Mouse (Mus musculus) hindbrain, embryonic 12.5 days (tissue): ENCODE data around the gene Nfyb. TPM values are rescaled to one million over a fixed set of nuclear protein-coding genes. Genes with fewer than 3 reads are reported as not detected.

ENCODE experiments used
- ATAC-seq: fragments of 200-750 bp; cut with Nextera tagmentation; 2 replicates; pipeline ENCODE4 v1.8.0; 2017; ENCODE audit warnings: moderate TSS enrichment; ENCODE audit not compliant: low FRiP score
- H3K27ac ChIP-seq: fragments of 300-500 bp; sonication (generic); 2 replicates; pipeline ENCODE4 v1.5.1; 2016; ENCODE audit warnings: mild to moderate bottlenecking
- H3K27me3 ChIP-seq: fragments of 300-500 bp; sonication (generic); 2 replicates; pipeline ENCODE4 v1.6.1; 2016; ENCODE audit warnings: mild to moderate bottlenecking
- H3K36me3 ChIP-seq: fragments of 300-500 bp; sonication (generic); 2 replicates; pipeline ENCODE4 v1.6.1; 2016; ENCODE audit warnings: mild to moderate bottlenecking
- H3K4me1 ChIP-seq: fragments of 300-500 bp; sonication (generic); 2 replicates; pipeline ENCODE4 v1.6.1; 2016
- H3K4me2 ChIP-seq: fragments of 300-500 bp; sonication (generic); replicated peaks from 2 replicates; pipeline ENCODE4 v1.6.1; 2016; ENCODE audit warnings: mild to moderate bottlenecking
- H3K4me3 ChIP-seq: fragments of 300-500 bp; sonication (generic); 2 replicates; pipeline ENCODE4 v1.5.1; 2016; ENCODE audit warnings: mild to moderate bottlenecking
- H3K9ac ChIP-seq: fragments of 300-500 bp; sonication (generic); 2 replicates; pipeline ENCODE4 v1.6.1; 2016; ENCODE audit warnings: mild to moderate bottlenecking, moderate library complexity
- H3K9me3 ChIP-seq: fragments of 300-500 bp; sonication (generic); replicated peaks from 2 replicates; pipeline ENCODE4 v1.6.1; 2016; ENCODE audit warnings: mild to moderate bottlenecking
- WGBS: fragments of 180-500 bp; shearing (Covaris S2); methylation state at CpG from one replicate; pipeline ENCODE4 v1.1.7; 2016; 5-methylcytosine and 5-hydroxymethylcytosine counted together
- polyA plus RNA-seq: library from polyadenylated mRNA; unstranded; fragments of >200 nt; fragmentation: Nextera tagmentation; extraction: Ambion mirVana; gene quantifications from 2 replicates; pipeline ENCODE4 v1.2.1, GENCODE M21; 2016

Gene Nfyb
- polyA plus RNA-seq, 1 experiment from 2014 or later, result 54.9 TPM

DNA sequence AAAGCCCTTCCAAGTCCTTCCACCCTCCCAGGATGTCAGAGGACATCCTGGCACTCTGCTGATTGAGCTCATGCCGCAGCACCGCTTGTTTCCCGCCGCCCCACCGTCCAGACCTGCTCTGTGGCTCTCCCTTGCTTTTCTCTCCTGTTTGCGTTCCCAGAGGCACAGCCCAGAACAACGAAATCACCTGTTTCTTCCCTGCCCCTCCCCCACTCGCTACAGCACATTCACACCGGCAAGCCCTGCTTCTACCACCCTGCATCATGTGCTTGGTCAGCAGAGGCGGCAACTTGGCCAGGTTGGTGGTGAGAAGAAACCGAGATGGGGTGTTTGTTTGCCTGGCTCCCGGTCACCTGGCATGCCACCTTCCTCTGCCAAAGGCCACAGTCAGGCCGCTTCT, 13.9 kb upstream of the Nfyb start:
- no peak overlapping the region for H3K27ac ChIP-seq
- 36% methylated on average over 13 of the region's 13 CpGs for WGBS
- H3K4me2 ChIP-seq, result no peak overlapping the region

DNA sequence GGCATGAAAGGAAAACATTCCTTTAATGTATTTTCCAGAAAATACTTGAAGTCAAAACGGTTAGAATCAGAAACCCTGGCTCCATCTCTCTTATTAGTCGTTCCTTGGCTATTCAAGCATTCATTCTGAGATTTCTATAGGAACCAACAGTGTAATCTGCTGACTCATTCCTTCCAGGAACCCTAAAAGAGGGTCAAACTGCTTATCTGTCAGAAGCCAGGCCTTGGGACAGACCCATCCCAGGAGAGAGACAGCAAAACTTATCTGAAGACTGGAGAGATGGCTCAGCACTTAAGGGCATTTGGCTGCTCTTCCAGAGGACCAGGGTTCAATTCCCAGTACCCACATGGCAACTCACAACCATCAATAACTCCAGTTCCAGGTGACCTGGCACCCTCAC, 13.1 kb upstream of the Nfyb start:
- Histone ChIP-seq H3K9ac (no peak overlapping the region), H3K4me1 (no peaks in the 10 kb centered on the region), H3K4me2 (no peak overlapping the region), H3K27ac (no peak overlapping the region), H3K36me3 (no peaks in the 10 kb centered on the region), H3K4me3 (no peak overlapping the region), H3K9me3 (no peaks in the 10 kb centered on the region), H3K27me3 (no peaks in the 10 kb centered on the region)
- no peak for ATAC-seq
- 65% methylated on average over 2 of the region's 2 CpGs for WGBS

More for the DNA sequence above, 13.9 kb upstream of the Nfyb start:
- Histone ChIP-seq H3K27me3 (no peaks in the 10 kb centered on the region), H3K4me1 (no peaks in the 10 kb centered on the region), H3K4me3 (no peak overlapping the region), H3K9ac (no peak overlapping the region), H3K36me3 (no peaks in the 10 kb centered on the region), H3K9me3 (no peaks in the 10 kb centered on the region)
- ATAC-seq, result no peak

DNA sequence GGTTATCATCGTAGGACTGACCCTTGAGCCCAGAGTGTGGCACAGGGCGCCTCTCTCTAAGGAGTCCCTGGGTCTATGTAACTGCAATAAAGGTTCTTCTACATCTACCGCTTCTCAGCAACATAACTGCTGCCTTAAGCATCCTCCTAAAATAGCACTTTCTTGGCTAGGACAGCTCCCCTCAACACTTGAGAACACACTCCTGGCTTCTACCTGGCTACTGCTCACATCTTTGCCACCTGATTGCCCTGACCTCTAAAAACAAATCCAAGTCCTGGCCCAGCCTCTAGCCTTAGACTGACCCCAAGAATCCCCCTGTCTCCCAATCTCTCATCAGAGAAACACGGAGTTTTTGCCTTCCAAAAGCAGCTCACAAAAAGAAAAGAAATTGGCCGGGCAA, 10.9 kb upstream of the Nfyb start:
- Histone ChIP-seq H3K4me2 (no peak overlapping the region), H3K9ac (no peak overlapping the region), H3K27ac (no peak overlapping the region), H3K36me3 (no peaks in the 10 kb centered on the region), H3K9me3 (no peaks in the 10 kb centered on the region), H3K4me3 (no peak overlapping the region), H3K4me1 (no peaks in the 10 kb centered on the region), H3K27me3 (no peaks in the 10 kb centered on the region)
- 86% methylated on average over 5 of the region's 5 CpGs for WGBS
- no peak for ATAC-seq

DNA sequence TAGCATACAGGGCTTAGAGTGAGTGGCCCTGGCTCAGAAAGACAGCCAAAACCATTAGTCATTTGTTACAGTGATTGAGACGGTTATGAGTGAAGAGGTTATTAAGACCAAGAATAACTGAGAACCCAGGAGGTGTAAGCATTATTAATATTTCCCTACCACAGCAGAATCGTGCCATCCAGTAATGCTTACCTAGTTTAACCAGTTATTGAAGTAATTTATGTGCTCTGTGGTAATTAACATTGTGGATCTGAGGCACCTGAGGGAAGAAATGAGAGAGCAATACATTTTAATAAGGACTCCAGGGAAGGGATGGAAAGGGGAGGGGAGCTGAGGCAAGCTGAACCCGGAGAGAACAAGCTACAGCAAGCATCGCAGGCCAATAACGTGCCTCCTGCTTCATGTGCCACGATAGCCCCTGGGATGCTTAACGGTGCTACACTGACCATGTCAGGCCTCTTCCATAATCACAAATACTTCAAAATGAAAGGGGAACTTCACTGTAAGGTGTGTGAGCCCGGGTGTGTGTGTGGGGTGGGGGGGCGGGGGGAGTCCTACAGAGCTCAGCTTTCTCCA, 7.7 kb upstream of the Nfyb start:
- Histone ChIP-seq H3K9ac (no peak overlapping the region), H3K36me3 (no peaks in the 10 kb centered on the region), H3K9me3 (no peaks in the 10 kb centered on the region), H3K4me3 (no peak overlapping the region), H3K27ac (no peak overlapping the region), H3K27me3 (no peaks in the 10 kb centered on the region), H3K4me1 (no peaks in the 10 kb centered on the region; the same call in 1 of the 2 replicates), H3K4me2 (no peak overlapping the region)
- 72% methylated on average over 9 of the region's 9 CpGs for WGBS
- ATAC-seq, result no peak

DNA sequence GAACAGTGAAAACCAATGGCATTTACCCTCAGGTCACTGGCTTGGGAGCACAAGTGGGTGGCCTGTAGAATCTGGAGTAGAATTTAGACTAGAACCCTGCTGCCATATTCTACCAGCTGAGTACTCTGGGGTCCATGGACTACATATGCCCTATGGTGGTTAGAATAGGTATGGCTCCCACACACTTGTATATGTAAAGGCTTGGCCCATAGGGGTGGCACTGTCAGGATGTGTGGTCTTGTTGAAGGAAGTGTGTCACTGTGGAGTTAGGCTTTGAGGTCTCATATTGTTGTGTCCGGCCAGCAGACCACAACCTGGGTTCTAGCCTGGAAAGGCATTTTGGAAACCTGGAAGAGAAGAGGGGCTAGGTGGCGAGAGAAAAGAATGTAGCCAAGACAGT, 6.8 kb upstream of the Nfyb start:
- Histone ChIP-seq H3K27me3 (no peaks in the 10 kb centered on the region), H3K4me1 (no peaks in the 10 kb centered on the region; the same call in 1 of the 2 replicates), H3K27ac (no peak overlapping the region), H3K9me3 (no peaks in the 10 kb centered on the region), H3K4me2 (no peak overlapping the region), H3K9ac (no peak overlapping the region), H3K36me3 (no peaks in the 10 kb centered on the region), H3K4me3 (no peak overlapping the region)
- no peak for ATAC-seq
- 90% methylated on average over 2 of the region's 2 CpGs for WGBS

DNA sequence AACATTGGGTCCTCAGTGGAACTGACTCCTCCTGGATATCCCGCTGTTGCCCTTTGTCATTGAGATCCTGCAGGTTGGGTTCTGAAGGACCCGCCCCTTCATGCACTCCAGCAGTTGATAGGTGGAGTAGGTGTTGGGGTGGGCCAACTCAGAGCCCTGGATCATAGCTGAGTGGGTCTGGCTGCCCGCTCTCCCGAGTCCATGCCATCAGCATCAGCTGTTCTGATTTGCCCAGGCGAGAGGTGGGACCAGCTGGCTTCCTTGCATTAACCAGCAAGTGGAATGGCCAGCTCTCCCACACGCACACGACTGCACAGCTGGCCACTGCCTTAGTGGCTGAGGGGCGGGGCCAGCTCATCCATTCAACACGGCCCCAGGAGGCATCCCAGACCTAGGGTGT, 5.0 kb upstream of the Nfyb start:
- WGBS, result 21% methylated on average over 9 of the region's 9 CpGs
- H3K4me2 ChIP-seq, result no peak overlapping the region
- H3K4me3 ChIP-seq, result no peak overlapping the region
- H3K27ac ChIP-seq, result no peak overlapping the region
- H3K36me3 ChIP-seq, result no peaks in the 10 kb centered on the region
- no peak overlapping the region for H3K9ac ChIP-seq
- H3K4me1 ChIP-seq, result peaks cover 5% of the 10 kb centered on the region
- no peaks in the 10 kb centered on the region for H3K27me3 ChIP-seq
- peak; percentile 14 for ATAC-seq
- no peaks in the 10 kb centered on the region for H3K9me3 ChIP-seq

DNA sequence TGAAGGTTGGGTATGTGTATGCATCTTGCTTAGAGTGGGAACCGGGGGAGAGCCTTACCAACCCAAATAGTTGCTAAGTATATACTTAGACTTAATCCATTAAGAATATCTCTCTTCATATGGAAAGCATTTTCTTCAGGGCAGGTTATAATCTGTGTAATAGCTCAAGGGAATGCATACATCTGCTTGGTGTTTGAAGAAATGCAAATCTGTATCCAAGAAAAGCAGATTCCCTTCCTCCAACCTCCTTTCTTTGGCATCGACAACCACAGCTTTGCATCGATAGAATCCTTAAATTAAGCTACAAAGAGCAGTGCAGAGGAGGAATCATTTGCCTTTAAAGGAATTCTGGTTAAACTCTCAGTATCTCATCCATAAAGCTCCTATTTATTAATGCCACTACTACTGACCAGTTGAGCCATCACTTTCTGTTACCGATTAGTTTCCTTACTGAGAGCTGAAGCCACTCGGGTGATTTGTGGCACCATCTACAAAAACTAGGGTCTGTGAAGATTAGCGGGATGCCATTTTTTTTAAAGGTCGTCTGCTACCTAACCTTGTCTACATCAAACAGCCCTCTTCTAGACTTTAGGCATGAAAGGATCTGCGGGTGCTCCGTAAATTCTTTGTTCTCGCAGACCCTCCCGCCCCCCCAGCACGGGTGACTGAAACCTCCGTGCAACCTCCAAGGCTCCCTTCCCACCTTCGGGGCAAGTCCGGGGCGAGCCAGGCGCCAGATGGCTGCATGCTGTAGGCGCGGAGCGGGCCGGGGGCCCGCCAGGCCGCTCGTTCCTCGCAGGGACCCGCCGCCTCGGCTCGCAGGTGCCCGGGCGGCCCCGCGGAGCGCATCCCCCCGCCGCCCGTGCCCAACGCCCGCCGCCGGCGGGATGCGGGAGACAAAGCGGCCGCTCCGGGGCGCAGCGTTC, 925 bp downstream of the Nfyb start:
- peak overlapping the region; percentile 76 for H3K4me2 ChIP-seq
- peak overlapping the region; percentile 100 for H3K9ac ChIP-seq
- under 1% methylated on average over 47 of the region's 48 CpGs for WGBS
- H3K27ac ChIP-seq, result peak overlapping the region; percentile 100
- peaks cover 32% of the 10 kb centered on the region for H3K4me1 ChIP-seq
- no peaks in the 10 kb centered on the region for H3K9me3 ChIP-seq
- H3K36me3 ChIP-seq, result peaks cover 31% of the 10 kb centered on the region
- ATAC-seq, result peak; percentile 54
- H3K27me3 ChIP-seq, result no peaks in the 10 kb centered on the region
- peak overlapping the region; percentile 98 for H3K4me3 ChIP-seq

DNA sequence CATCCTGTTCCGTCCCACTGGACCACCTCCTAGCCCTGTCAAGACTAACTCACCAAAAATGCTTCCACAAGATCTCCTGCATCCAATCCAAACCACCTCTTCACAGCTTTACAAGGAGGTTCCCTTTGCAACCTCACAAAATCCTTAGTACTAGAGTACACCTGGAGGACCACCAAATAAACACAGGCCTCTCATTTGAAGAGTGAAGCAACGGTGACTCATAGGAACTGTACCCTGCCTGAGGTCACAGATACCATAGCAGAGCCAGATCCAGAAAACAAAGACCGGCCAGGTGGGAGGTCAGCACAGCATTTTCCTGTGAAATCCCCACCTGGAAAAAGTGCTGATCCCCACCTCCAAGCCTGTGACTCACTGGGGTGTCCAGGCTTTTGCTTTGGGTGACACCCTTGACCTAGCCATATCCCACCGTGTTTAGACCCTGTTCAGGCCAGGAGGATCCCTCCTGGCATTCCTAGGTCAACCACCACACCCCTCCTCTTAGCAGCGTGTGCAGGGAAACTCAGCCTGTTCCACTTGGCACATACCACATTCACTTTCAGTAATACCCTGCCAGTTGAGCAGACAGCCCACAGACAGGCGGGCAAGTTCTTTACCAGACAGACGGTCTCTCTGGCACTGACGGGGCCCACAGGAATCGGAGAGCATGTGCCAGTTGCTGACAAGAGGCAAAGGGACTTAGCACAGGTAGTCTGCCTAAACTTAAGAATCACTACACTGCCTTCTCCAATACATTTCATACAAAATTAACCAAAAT, 2.7 kb downstream of the Nfyb start:
- Histone ChIP-seq H3K4me3 (no peak overlapping the region), H3K4me2 (peak overlapping the region; percentile 29), H3K9ac (0 out of 2 replicates have a peak overlapping the region, but pooled peaks have one; percentile 38), H3K9me3 (no peaks in the 10 kb centered on the region), H3K4me1 (peaks cover 37% of the 10 kb centered on the region), H3K27me3 (no peaks in the 10 kb centered on the region), H3K27ac (0 out of 2 replicates have a peak overlapping the region, but pooled peaks have one; percentile 25), H3K36me3 (peaks cover 49% of the 10 kb centered on the region)
- ATAC-seq, result no peak
- 88% methylated on average over 9 of the region's 9 CpGs for WGBS

DNA sequence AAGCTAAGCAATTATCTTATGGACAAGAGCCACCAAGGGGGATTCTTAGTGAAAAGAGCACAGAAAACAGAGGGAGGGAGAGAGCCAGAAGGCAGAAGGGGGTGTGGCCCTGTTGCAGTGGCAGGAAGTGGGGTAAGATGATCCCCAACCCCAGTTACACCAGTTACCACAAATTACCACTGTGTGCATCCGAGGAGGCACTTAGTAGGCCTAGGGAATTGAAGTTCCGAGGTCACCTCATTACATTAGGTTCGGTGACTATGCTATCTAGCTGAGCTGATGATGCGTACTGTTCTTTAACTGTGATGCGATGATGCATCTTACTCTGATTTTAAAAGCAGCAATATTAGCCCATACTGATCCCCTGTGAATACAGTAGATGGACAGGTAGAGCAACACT, 4.2 kb downstream of the Nfyb start:
- H3K4me3 ChIP-seq, result no peak overlapping the region
- H3K27me3 ChIP-seq, result no peaks in the 10 kb centered on the region
- H3K36me3 ChIP-seq, result peaks cover 62% of the 10 kb centered on the region
- H3K9me3 ChIP-seq, result no peaks in the 10 kb centered on the region
- ATAC-seq, result no peak
- H3K9ac ChIP-seq, result no peak overlapping the region
- H3K4me1 ChIP-seq, result peaks cover 37% of the 10 kb centered on the region
- 93% methylated on average over 5 of the region's 5 CpGs for WGBS
- peak overlapping the region; percentile 29; the same call in 1 of the 2 replicates for H3K4me2 ChIP-seq
- no peak overlapping the region for H3K27ac ChIP-seq

DNA sequence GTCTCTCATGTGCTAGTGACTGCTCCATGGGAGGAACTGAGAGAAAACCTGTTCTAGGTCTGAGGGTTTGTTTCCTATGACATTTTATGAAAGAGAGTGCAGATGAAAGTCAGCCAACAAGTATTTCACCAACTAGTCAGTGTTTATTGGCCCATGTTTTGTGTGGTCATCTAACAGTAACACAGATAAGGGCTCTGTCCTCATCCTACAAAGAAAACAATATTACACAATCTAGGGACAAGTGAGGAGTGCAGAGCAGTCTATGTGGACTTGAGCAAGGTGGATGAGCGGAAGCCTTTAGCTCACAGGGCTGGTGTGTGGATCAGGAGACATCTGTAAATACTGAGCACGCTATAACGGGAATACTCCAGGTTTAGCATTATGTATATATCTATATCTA, 5.1 kb downstream of the Nfyb start:
- H3K9me3 ChIP-seq, result no peaks in the 10 kb centered on the region
- peaks cover 32% of the 10 kb centered on the region for H3K4me1 ChIP-seq
- H3K4me2 ChIP-seq, result no peak overlapping the region
- 97% methylated on average over 3 of the region's 3 CpGs for WGBS
- ATAC-seq, result no peak
- no peak overlapping the region for H3K4me3 ChIP-seq
- H3K27me3 ChIP-seq, result no peaks in the 10 kb centered on the region
- no peak overlapping the region for H3K9ac ChIP-seq
- no peak overlapping the region for H3K27ac ChIP-seq
- H3K36me3 ChIP-seq, result peaks cover 70% of the 10 kb centered on the region

DNA sequence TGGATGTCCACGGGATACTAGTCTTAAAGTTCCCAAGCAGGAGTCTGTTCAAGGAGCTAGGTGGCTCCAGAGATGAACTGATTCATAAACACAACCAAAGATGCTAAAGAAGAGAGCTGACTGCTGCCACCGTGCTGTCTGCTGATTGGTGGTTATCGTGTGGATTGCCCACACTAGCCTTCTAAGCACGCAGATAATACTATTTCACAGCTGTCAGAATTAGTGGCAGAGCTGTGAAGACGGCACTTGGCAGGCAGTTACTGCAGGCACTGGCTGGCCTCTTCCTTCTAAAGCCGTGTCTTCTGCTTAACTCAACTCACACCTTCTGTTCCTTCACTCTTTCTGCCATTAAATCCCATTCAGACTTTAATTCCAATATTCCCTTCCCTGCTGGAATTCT, 5.6 kb downstream of the Nfyb start:
- Histone ChIP-seq H3K27me3 (no peaks in the 10 kb centered on the region), H3K9me3 (no peaks in the 10 kb centered on the region), H3K4me2 (no peak overlapping the region), H3K4me1 (peaks cover 32% of the 10 kb centered on the region), H3K27ac (no peak overlapping the region), H3K36me3 (peaks cover 75% of the 10 kb centered on the region), H3K4me3 (no peak overlapping the region), H3K9ac (no peak overlapping the region)
- WGBS, result 88% methylated on average over 6 of the region's 6 CpGs
- ATAC-seq, result no peak

DNA sequence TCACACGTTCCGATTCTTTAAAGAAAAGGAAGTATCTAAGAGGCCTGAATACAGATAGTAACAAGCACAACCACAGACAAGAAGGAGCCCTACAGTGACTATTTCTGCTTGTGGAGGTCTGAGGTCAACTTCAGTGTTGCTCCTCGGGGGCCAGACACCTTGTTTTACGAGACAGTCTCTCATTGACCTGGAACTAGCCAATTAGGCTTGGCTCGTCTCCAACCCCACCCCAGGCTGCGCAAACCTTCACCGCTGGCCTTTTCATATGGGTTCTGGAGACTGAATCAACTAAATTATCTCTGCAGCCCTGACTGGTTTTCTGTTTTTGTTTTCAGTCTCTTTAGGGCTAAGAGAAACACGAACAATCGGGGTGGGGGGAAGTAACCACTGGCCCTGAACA, 6.6 kb downstream of the Nfyb start:
- WGBS, result 81% methylated on average over 9 of the region's 9 CpGs
- Histone ChIP-seq H3K4me3 (no peak overlapping the region), H3K36me3 (peaks cover 85% of the 10 kb centered on the region), H3K27me3 (no peaks in the 10 kb centered on the region), H3K27ac (no peak overlapping the region), H3K9ac (no peak overlapping the region), H3K9me3 (no peaks in the 10 kb centered on the region), H3K4me1 (peaks cover 30% of the 10 kb centered on the region), H3K4me2 (no peak overlapping the region)
- ATAC-seq, result no peak
